Mouse (Mus musculus) liver, postnatal 0 days (tissue): Measurements from ENCODE around the gene Gtpbp10.
A peak's percentile ranks its signal among the peaks of the same experiment; 100 is the strongest.

Experiments
- CTCF ChIP-seq: sonication (generic); IDR thresholded peaks from 2 replicates; pipeline ENCODE4 v1.5.1; 2016; ENCODE audit warnings: antibody characterized with exemption, low read depth
- EP300 ChIP-seq: IDR thresholded peaks from 2 replicates; pipeline ENCODE4 v1.6.1; 2016; ENCODE audit warnings: antibody characterized with exemption, low read depth, mild to moderate bottlenecking

GRCm38 (mm10) chr5:5539771-5540170 is 19.6 kb downstream of the Gtpbp10 start:
- TF ChIP-seq CTCF (no peak), EP300 (0 out of 2 replicates have a peak, but pooled peaks have one; percentile 14)
